In the genomic region with DNA sequence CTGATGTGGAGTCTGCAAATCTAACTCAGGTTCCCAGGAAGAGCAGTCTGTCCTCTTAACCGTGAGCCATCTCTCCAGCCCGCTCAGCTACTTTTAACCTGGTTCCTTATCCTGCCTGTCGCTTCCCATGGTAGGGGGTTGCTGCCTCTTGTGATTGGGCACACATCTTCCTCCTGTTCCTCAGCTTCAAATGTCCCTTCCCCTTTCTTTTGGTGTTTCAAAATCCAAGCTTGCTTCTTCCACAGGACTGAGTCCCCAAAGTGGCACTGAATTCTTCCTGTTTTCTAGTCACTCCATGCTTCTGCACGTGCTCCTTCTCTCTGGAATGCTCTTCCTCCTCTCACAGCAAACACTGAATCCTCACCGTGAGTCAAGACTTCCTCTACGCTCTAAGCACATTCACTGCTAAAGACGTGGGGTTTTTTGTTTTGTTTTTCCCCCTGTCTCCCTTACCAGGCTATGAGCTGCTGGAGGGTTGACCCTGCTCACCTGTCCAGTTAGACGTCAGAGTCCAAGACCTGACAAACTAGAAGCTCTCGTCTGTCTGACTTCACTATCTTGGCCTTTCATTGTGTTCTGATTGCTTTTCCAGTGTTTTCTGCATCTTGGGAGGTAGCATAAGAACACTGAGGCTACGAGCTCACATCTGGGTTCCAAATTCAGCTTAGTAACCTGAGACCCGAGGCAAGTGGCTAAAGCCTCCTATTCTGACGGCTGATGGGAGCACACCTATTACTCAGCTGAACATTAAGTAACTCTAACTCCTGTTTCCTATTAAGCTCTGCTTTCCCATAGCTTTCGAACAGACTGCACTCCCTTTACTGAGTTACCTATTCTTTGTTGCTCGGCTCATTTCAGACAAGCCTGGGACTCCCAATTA, we compare ENCODE assay signal across 8 mouse cellular contexts. TPM values are rescaled to one million over a fixed set of nuclear protein-coding genes. Genes with fewer than 3 reads are reported as not detected.
DNase-seq lines count a peak whose midpoint lies in the region; ATAC-seq and TF ChIP-seq lines count a peak whose summit lies in the region.

No protein-coding gene starts in this region.

- H3K9ac ChIP-seq in kidney, postnatal 0 days (ENCODE audit: low read depth, low read length) = peak overlapping the region; percentile 60; the same call in 1 of the 2 replicates
- H3K9ac ChIP-seq in embryonic facial prominence, embryonic 13.5 days = peak overlapping the region; percentile 63
- peak overlapping the region; percentile 59 for H3K9ac ChIP-seq in intestine, embryonic 14.5 days (ENCODE audit: low read length)

- no peaks in the 10 kb centered on the region for H3K27me3 ChIP-seq in kidney, postnatal 0 days (ENCODE audit: insufficient read depth, low read length)
- H3K27me3 ChIP-seq in embryonic facial prominence, embryonic 13.5 days = no peaks in the 10 kb centered on the region
- no peaks in the 10 kb centered on the region for H3K27me3 ChIP-seq in intestine, embryonic 14.5 days (replicated peaks; ENCODE audit: control insufficient read depth, insufficient read depth, low read length)

- no peak for TF ChIP-seq CTCF in kidney, postnatal 0 days (IDR thresholded peaks at IDR 0.05; ENCODE audit: low read depth)

- WGBS in kidney, postnatal 0 days = 54% methylated on average over 14 of the region's 14 CpGs
- WGBS in embryonic facial prominence, embryonic 13.5 days = 45% methylated on average over 14 of the region's 14 CpGs
- WGBS in intestine, embryonic 14.5 days = 69% methylated on average over 14 of the region's 14 CpGs

- H3K4me2 ChIP-seq in kidney, postnatal 0 days (ENCODE audit: low read length) = peak overlapping the region; percentile 96
- peak overlapping the region; percentile 82 for H3K4me2 ChIP-seq in embryonic facial prominence, embryonic 13.5 days
- H3K4me2 ChIP-seq in intestine, embryonic 14.5 days (ENCODE audit: low read length) = peak overlapping the region; percentile 88

- peaks cover 33% of the 10 kb centered on the region for H3K36me3 ChIP-seq in kidney, postnatal 0 days (ENCODE audit: insufficient read depth, low read length)
- peaks cover 51% of the 10 kb centered on the region for H3K36me3 ChIP-seq in embryonic facial prominence, embryonic 13.5 days
- H3K36me3 ChIP-seq in intestine, embryonic 14.5 days (ENCODE audit: control insufficient read depth, insufficient read depth, low read length) = peaks cover 50% of the 10 kb centered on the region

- peak overlapping the region; percentile 63 for H3K4me3 ChIP-seq in kidney, postnatal 0 days (replicated peaks; ENCODE audit: low read depth, low read length)
- H3K4me3 ChIP-seq in embryonic facial prominence, embryonic 13.5 days = peak overlapping the region; percentile 69
- peak overlapping the region; percentile 70 for H3K4me3 ChIP-seq in intestine, embryonic 14.5 days (ENCODE audit: low read depth, low read length)

- H3K9me3 ChIP-seq in kidney, postnatal 0 days (replicated peaks; ENCODE audit: low read length) = no peaks in the 10 kb centered on the region
- no peaks in the 10 kb centered on the region for H3K9me3 ChIP-seq in embryonic facial prominence, embryonic 13.5 days
- no peaks in the 10 kb centered on the region for H3K9me3 ChIP-seq in intestine, embryonic 14.5 days (ENCODE audit: control insufficient read depth, low read length)

- no peak for DNase-seq in kidney, postnatal 0 days (ENCODE audit: low spot score)
- DNase-seq in kidney, adult 9 months = no peak
- no peak for DNase-seq in intestine, embryonic 14.5 days (ENCODE audit: low spot score)
- peak; percentile 24 for DNase-seq in naive thymus-derived CD4-positive, alpha-beta T cell, adult 2 months (ENCODE audit: low read depth)
- no peak for DNase-seq in urinary bladder, postnatal 25 days (ENCODE audit: low spot score)
- no peak for DNase-seq in cerebellum, adult 18-20 months
- DNase-seq in left cerebral cortex, adult 8-10 months (ENCODE audit: low spot score in 2 of 2) = no peak

- peak overlapping the region; percentile 75 for H3K27ac ChIP-seq in kidney, postnatal 0 days
- H3K27ac ChIP-seq in embryonic facial prominence, embryonic 13.5 days = peak overlapping the region; percentile 98
- peak overlapping the region; percentile 96 for H3K27ac ChIP-seq in intestine, embryonic 14.5 days (ENCODE audit: low read depth)

- H3K4me1 ChIP-seq in kidney, postnatal 0 days (replicated peaks; ENCODE audit: insufficient read depth, low read length) = peaks cover 7% of the 10 kb centered on the region
- peaks cover 31% of the 10 kb centered on the region for H3K4me1 ChIP-seq in embryonic facial prominence, embryonic 13.5 days
- peaks cover 21% of the 10 kb centered on the region for H3K4me1 ChIP-seq in intestine, embryonic 14.5 days (replicated peaks; ENCODE audit: control insufficient read depth, insufficient read depth, low read length)

- no peak for ATAC-seq in kidney, postnatal 0 days (replicated peaks; ENCODE audit: low FRiP score, low read depth)
- ATAC-seq in embryonic facial prominence, embryonic 13.5 days (ENCODE audit: insufficient number of reproducible peaks, insufficient read depth, low FRiP score, low TSS enrichment, low read depth) = no peak
- no peak for ATAC-seq in intestine, embryonic 14.5 days (replicated peaks; ENCODE audit: low FRiP score, low TSS enrichment, low read depth)

RNA-seq across cellular contexts. Expression of gene Spag7, which starts 1.7 kb away (rescaled TPM):
- 91.5 and 102 TPM in 2 replicates for polyA plus RNA-seq in kidney, postnatal 0 days (2015; fragmentation: Nextera tagmentation; extraction: Ambion mirVana)
- 159 and 163 TPM in 2 replicates for polyA plus RNA-seq in embryonic facial prominence, embryonic 13.5 days (2015; fragmentation: Nextera tagmentation; extraction: Ambion mirVana)
- polyA plus RNA-seq in intestine, embryonic 14.5 days (2014; fragmentation: Nextera tagmentation; extraction: Ambion mirVana) = 140 and 154 TPM in 2 replicates
- 10 to 100 TPM; 52.5 to 69.9 (median 59.3) TPM for total RNA-seq in left cerebral cortex, adult 8-10 months (2022)

RNA-seq across cellular contexts. Expression of gene Eno3, which starts 10.5 kb away (rescaled TPM):
- polyA plus RNA-seq in kidney, postnatal 0 days (2015; fragmentation: Nextera tagmentation; extraction: Ambion mirVana) = 9.7 and 10.0 TPM in 2 replicates
- polyA plus RNA-seq in embryonic facial prominence, embryonic 13.5 days (2015; fragmentation: Nextera tagmentation; extraction: Ambion mirVana) = 18.3 and 19.7 TPM in 2 replicates
- polyA plus RNA-seq in intestine, embryonic 14.5 days (2014; fragmentation: Nextera tagmentation; extraction: Ambion mirVana) = 13.5 and 16.3 TPM in 2 replicates
- 10 to 100 TPM; 10.5 to 14.1 (median 12.5) TPM for total RNA-seq in left cerebral cortex, adult 8-10 months (2022)

RNA-seq across cellular contexts. Expression of gene Pfn1, which starts 13.1 kb away (rescaled TPM):
- polyA plus RNA-seq in kidney, postnatal 0 days (2015; fragmentation: Nextera tagmentation; extraction: Ambion mirVana) = 1,513 and 1,569 TPM in 2 replicates
- polyA plus RNA-seq in embryonic facial prominence, embryonic 13.5 days (2015; fragmentation: Nextera tagmentation; extraction: Ambion mirVana) = 1,478 and 1,672 TPM in 2 replicates
- polyA plus RNA-seq in intestine, embryonic 14.5 days (2014; fragmentation: Nextera tagmentation; extraction: Ambion mirVana) = 2,271 and 2,344 TPM in 2 replicates
- 100 to 1,000 TPM; 203 to 237 (median 220) TPM for total RNA-seq in left cerebral cortex, adult 8-10 months (2022)

RNA-seq across cellular contexts. Expression of gene Slc25a11, which starts 20.2 kb away (rescaled TPM):
- 227 and 239 TPM in 2 replicates for polyA plus RNA-seq in kidney, postnatal 0 days (2015; fragmentation: Nextera tagmentation; extraction: Ambion mirVana)
- 167 and 170 TPM in 2 replicates for polyA plus RNA-seq in embryonic facial prominence, embryonic 13.5 days (2015; fragmentation: Nextera tagmentation; extraction: Ambion mirVana)
- polyA plus RNA-seq in intestine, embryonic 14.5 days (2014; fragmentation: Nextera tagmentation; extraction: Ambion mirVana) = 155 and 158 TPM in 2 replicates
- total RNA-seq in left cerebral cortex, adult 8-10 months (2022) = 100 to 1,000 TPM; 124 to 140 (median 132) TPM

RNA-seq across cellular contexts. Expression of gene Camta2, which starts 20.4 kb away (rescaled TPM):
- 9.2 and 9.4 TPM in 2 replicates for polyA plus RNA-seq in kidney, postnatal 0 days (2015; fragmentation: Nextera tagmentation; extraction: Ambion mirVana)
- polyA plus RNA-seq in embryonic facial prominence, embryonic 13.5 days (2015; fragmentation: Nextera tagmentation; extraction: Ambion mirVana) = 13.4 TPM in 2 replicates
- 16.2 and 17.2 TPM in 2 replicates for polyA plus RNA-seq in intestine, embryonic 14.5 days (2014; fragmentation: Nextera tagmentation; extraction: Ambion mirVana)
- total RNA-seq in left cerebral cortex, adult 8-10 months (2022) = 100 to 1,000 TPM; 185 to 201 (median 191) TPM
